Mouse (Mus musculus) CH12.LX (cell line): ENCODE measurements at regions not wholly inside any gene's neighbourhood (a gene's known extent, or its start where the extent isn't known, plus 50 kb on each side); places are given as distances from the start of the nearest gene placed in this dataset.

Experiments used
- CHD2 ChIP-seq: IDR thresholded peaks from 2 replicates; pipeline ENCODE4 v1.6.1; 2011; ENCODE audit warnings: low read length, improper control_type of control experiment
- CTCF ChIP-seq, 2 experiments: IDR thresholded peaks in 1 of 2; conservative IDR thresholded peaks in 1 of 2; 2 replicates each; pipeline ENCODE4 v1.5.1; 2011 to 2012; ENCODE audit warnings: low read depth in 2 of 2, low read length in 2 of 2, improper control_type of control experiment in 1 of 2, inconsistent platforms in 1 of 2, mild to moderate bottlenecking in 1 of 2, moderate library complexity in 1 of 2
- ETS1 ChIP-seq: conservative IDR thresholded peaks from 2 replicates; pipeline ENCODE4 v1.6.1; 2012; ENCODE audit warnings: low read depth, mild to moderate bottlenecking, inconsistent platforms, low read length, improper control_type of control experiment, moderate library complexity
- GABPA ChIP-seq: IDR thresholded peaks from 2 replicates; pipeline ENCODE4 v1.6.1; 2012; ENCODE audit warnings: low read depth, low read length, improper control_type of control experiment, inconsistent platforms; ENCODE audit not compliant: insufficient replicate concordance
- POLR2A ChIP-seq: IDR thresholded peaks from 2 replicates; pipeline ENCODE4 v1.6.1; 2011; ENCODE audit warnings: low read depth, mild to moderate bottlenecking, improper control_type of control experiment, low read length
- ZNF384 ChIP-seq: IDR thresholded peaks from 2 replicates; pipeline ENCODE4 v1.6.1; 2012; ENCODE audit warnings: low read depth, low read length, improper control_type of control experiment, inconsistent platforms

GRCm38 (mm10) chr4:97505734-97506133 lies 266.8 kb upstream of the Nfia start:
- TF ChIP-seq ZNF384 (no peak), CTCF (conservative IDR thresholded peaks at IDR 0.05 in 1 of 2, IDR thresholded peaks at IDR 0.05 in 1 of 2; ENCODE audit: low read depth in 2 of 2, low read length in 2 of 2) (no peak), POLR2A (no peak), CHD2 (no peak), ETS1 (no peak), GABPA (no peak)
